Mouse (Mus musculus) lung, embryonic 14.5 days (tissue): ENCODE measurements at regions not wholly inside any gene's neighbourhood (a gene's known extent, or its start where the extent isn't known, plus 50 kb on each side); places are given as distances from the start of the nearest gene placed in this dataset.

Experiments
- ATAC-seq: fragments of 200-750 bp; cut with Nextera tagmentation; 2 replicates; pipeline ENCODE4 v1.8.0; 2017; ENCODE audit warnings: mild to moderate bottlenecking, moderate TSS enrichment, moderate library complexity; ENCODE audit not compliant: insufficient read depth
- DNase-seq: peaks from one replicate; pipeline ENCODE4 v3.0.0-alpha.2; 2015
- H3K27ac ChIP-seq: fragments of 300-500 bp; sonication (generic); 2 replicates; pipeline ENCODE4 v1.5.1; 2014; ENCODE audit warnings: low read depth, mild to moderate bottlenecking, moderate library complexity
- H3K27me3 ChIP-seq: fragments of 300-500 bp; sonication (generic); 2 replicates; pipeline ENCODE4 v1.6.1; 2014; ENCODE audit warnings: low read length, control low read depth; ENCODE audit not compliant: insufficient read depth
- H3K36me3 ChIP-seq: fragments of 300-500 bp; sonication (generic); 2 replicates; pipeline ENCODE4 v1.6.1; 2014; ENCODE audit warnings: control low read depth; ENCODE audit not compliant: insufficient read depth
- H3K4me1 ChIP-seq: fragments of 300-500 bp; sonication (generic); 2 replicates; pipeline ENCODE4 v1.6.1; 2014; ENCODE audit warnings: antibody characterized with exemption, control low read depth; ENCODE audit not compliant: insufficient read depth
- H3K4me2 ChIP-seq: fragments of 300-500 bp; sonication (generic); 2 replicates; pipeline ENCODE4 v1.6.1; 2014; ENCODE audit warnings: mild to moderate bottlenecking
- H3K4me3 ChIP-seq: fragments of 300-500 bp; sonication (generic); 2 replicates; pipeline ENCODE4 v1.5.1; 2014; ENCODE audit warnings: low read depth, low read length
- H3K9ac ChIP-seq: fragments of 300-500 bp; sonication (generic); 2 replicates; pipeline ENCODE4 v1.6.1; 2014
- H3K9me3 ChIP-seq: fragments of 300-500 bp; sonication (generic); 2 replicates; pipeline ENCODE4 v1.6.1; 2016; ENCODE audit warnings: low read depth, low read length, control low read depth
- CTCF ChIP-seq: IDR thresholded peaks from 2 replicates; pipeline ENCODE4 v1.5.1; 2016; ENCODE audit warnings: antibody characterized with exemption, low read depth
- whole genome bisulfite sequencing: fragments of 180-500 bp; shearing (Covaris S2); extraction: QIAGEN DNeasy Blood & Tissue Kit; methylation state at CpG from one replicate; pipeline ENCODE4 v1.1.7; 2014; 5-methylcytosine and 5-hydroxymethylcytosine counted together

DNA sequence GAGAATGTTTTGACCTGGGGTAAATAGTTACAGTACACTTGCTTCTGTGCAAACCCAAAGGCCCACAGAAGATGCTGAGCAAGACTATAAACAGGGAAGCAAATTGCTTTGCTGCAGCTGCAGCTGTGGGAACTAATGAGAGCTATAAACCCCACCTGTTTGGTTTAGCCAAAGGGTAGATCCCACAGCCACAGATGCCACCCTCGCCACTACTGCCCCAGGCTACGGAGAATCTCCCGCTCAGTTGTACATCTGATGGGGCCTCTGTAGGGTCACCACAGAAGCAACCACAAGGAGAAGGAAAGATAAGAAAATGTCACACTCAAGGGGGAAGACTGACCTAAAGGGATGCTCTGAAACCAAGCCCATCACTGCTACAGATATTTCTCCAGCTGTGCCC is 125.2 kb upstream of the Cadm1 start:
- H3K36me3 ChIP-seq, result no peaks in the 10 kb centered on the region
- no peak for TF ChIP-seq CTCF
- no peak for DNase-seq

GRCm38 (mm10) chr9:47405547-47405946 is 124.4 kb upstream of the Cadm1 start:
- H3K4me2 ChIP-seq, result no peak overlapping the region
- TF ChIP-seq CTCF, result no peak
- DNase-seq, result no peak
- H3K4me3 ChIP-seq, result no peak overlapping the region
- 56% methylated on average over 4 of the region's 4 CpGs for WGBS
- no peak overlapping the region for H3K27ac ChIP-seq
- no peaks in the 10 kb centered on the region for H3K9me3 ChIP-seq
- H3K9ac ChIP-seq, result no peak overlapping the region
- ATAC-seq, result no peak
- H3K27me3 ChIP-seq, result peaks cover 13% of the 10 kb centered on the region; the same call in 1 of the 2 replicates
- peaks cover 9% of the 10 kb centered on the region; the same call in 1 of the 2 replicates for H3K4me1 ChIP-seq
- no peaks in the 10 kb centered on the region for H3K36me3 ChIP-seq

More for the DNA sequence above, 125.2 kb upstream of the Cadm1 start:
- no peak overlapping the region for H3K4me2 ChIP-seq
- H3K4me1 ChIP-seq, result peaks cover 9% of the 10 kb centered on the region; the same call in 1 of the 2 replicates
- no peak overlapping the region for H3K9ac ChIP-seq
- H3K9me3 ChIP-seq, result no peaks in the 10 kb centered on the region
- H3K4me3 ChIP-seq, result no peak overlapping the region
- peaks cover 13% of the 10 kb centered on the region; the same call in 1 of the 2 replicates for H3K27me3 ChIP-seq
- ATAC-seq, result no peak
- WGBS, result 77% methylated on average over 3 of the region's 3 CpGs
- no peak overlapping the region for H3K27ac ChIP-seq

DNA sequence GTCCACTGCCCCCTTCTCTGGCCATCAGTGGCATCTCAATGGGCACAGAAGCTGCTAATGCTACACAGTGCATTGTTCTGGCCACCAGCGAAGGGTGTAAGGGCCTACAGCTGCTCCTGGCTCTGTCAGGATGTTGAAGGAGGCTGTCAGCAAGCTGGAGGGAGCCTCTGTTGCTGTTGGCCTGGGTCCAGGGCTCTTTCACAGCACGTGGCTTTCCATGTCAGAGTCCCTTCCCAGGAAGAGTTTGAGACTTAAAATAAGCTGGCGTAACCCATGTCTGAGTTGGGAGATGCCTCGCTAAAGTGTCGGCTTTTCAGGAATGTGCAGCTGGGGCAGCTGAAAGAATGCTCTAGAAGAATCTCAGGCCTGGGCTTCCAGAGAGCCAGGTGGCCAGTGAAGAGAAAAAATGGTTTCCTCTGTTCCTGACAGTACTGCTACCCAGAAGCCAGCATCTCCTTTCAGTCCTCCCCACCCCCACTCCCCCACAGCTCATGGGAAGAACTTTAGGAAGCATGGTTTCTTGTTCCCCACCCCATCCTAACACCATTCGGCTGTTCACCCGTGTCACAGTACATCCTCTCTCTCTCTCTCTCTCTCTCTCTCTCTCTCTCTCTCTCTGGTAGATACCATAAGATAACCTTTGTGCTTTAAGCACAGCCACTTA is 122.8 kb upstream of the Cadm1 start:
- WGBS, result 10% methylated on average over 7 of the region's 7 CpGs
- ATAC-seq (peak; percentile 95), DNase-seq (peak; percentile 94)
- peaks cover 15% of the 10 kb centered on the region; the same call in 1 of the 2 replicates for H3K27me3 ChIP-seq
- H3K9ac ChIP-seq, result no peak overlapping the region
- H3K4me1 ChIP-seq, result peaks cover 9% of the 10 kb centered on the region; the same call in 1 of the 2 replicates
- H3K9me3 ChIP-seq, result no peaks in the 10 kb centered on the region
- no peak for TF ChIP-seq CTCF
- H3K4me3 ChIP-seq, result no peak overlapping the region
- H3K27ac ChIP-seq, result 0 out of 2 replicates have a peak overlapping the region, but pooled peaks have one; percentile 14
- H3K4me2 ChIP-seq, result peak overlapping the region; percentile 18; the same call in 1 of the 2 replicates
- H3K36me3 ChIP-seq, result no peaks in the 10 kb centered on the region

- DNase-seq (no peak), ATAC-seq (no peak)
- WGBS, result 49% methylated on average over 4 of the region's 4 CpGs
- Histone ChIP-seq H3K27ac (no peak overlapping the region), H3K36me3 (no peaks in the 10 kb centered on the region), H3K27me3 (peaks cover 9% of the 10 kb centered on the region; the same call in 1 of the 2 replicates), H3K9ac (no peak overlapping the region), H3K4me1 (peaks cover 9% of the 10 kb centered on the region; the same call in 1 of the 2 replicates), H3K9me3 (no peaks in the 10 kb centered on the region), H3K4me3 (no peak overlapping the region), H3K4me2 (no peak overlapping the region)
- no peak for TF ChIP-seq CTCF
Observed at GRCm38 (mm10) chr9:47408061-47408460, 121.9 kb upstream of the Cadm1 start.

GRCm38 (mm10) chr9:47409579-47409978 is 120.4 kb upstream of the Cadm1 start:
- ATAC-seq, result no peak
- Histone ChIP-seq H3K9ac (no peak overlapping the region), H3K4me1 (peaks cover 9% of the 10 kb centered on the region; the same call in 1 of the 2 replicates), H3K4me2 (no peak overlapping the region), H3K9me3 (no peaks in the 10 kb centered on the region), H3K4me3 (no peak overlapping the region), H3K27me3 (peaks cover 7% of the 10 kb centered on the region; the same call in 1 of the 2 replicates), H3K36me3 (no peaks in the 10 kb centered on the region), H3K27ac (no peak overlapping the region)
- no peak for DNase-seq
- TF ChIP-seq CTCF, result no peak
- 75% methylated on average over 6 of the region's 6 CpGs for WGBS

DNA sequence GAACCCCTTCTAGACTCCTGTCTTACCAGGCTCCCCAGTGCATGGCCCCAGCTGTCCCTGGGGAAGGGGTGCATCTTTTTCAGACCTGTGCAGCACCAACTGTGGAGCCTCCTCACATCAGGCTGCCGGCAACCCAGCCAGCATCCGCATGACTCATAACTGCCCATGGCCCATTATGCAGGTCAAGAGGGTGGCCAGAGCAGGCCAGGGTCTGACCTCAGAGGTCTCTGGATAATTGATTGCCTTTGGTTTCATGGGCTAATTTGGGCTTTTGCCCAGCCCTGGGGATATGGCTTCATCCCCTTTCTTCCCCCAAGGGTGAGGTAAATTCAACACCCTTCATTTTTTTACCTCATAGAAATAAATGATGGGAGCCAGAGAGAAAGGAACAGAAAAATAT is 117.2 kb upstream of the Cadm1 start:
- Histone ChIP-seq H3K4me2 (no peak overlapping the region), H3K4me1 (no peaks in the 10 kb centered on the region), H3K36me3 (no peaks in the 10 kb centered on the region), H3K27ac (no peak overlapping the region), H3K9ac (no peak overlapping the region), H3K27me3 (peaks cover 7% of the 10 kb centered on the region; the same call in 1 of the 2 replicates), H3K4me3 (no peak overlapping the region), H3K9me3 (no peaks in the 10 kb centered on the region)
- ATAC-seq (no peak), DNase-seq (no peak)
- no peak for TF ChIP-seq CTCF
- 49% methylated on average over 2 of the region's 2 CpGs for WGBS

DNA sequence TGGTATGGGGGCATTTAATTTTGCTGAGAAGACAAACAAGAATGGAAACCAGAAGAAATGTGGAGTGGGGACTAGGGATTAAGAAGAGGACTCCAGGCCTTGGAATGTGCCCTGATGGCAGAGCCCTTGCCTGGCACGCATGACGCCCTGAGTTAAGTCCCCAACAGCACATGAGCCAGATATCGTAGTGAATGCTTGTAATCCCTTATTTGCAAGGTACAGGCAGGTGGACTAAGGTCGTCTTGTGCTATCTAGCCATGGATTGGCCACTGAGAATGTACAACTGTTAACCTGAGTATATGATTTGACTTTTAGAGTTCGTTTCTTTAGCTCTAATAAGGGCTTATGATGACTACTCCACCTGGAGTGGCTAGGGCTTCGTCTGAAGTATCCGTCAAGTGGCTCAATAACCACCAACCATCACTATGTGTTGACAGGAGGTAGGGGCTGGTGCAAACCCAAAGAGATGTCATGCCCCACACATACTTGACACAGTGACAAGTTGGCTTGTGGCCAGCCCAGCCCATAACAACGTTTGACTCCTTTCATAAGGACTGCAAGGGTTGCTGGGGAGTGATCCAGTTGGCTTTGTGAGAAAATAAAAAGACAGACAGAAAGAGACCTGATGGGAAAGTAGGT is 115.5 kb upstream of the Cadm1 start:
- ATAC-seq, result peak; percentile 63; the same call in 1 of the 2 replicates
- Histone ChIP-seq H3K9ac (no peak overlapping the region), H3K4me3 (no peak overlapping the region), H3K27me3 (peaks cover 7% of the 10 kb centered on the region; the same call in 1 of the 2 replicates), H3K9me3 (no peaks in the 10 kb centered on the region), H3K4me2 (no peak overlapping the region), H3K27ac (no peak overlapping the region), H3K4me1 (no peaks in the 10 kb centered on the region), H3K36me3 (no peaks in the 10 kb centered on the region)
- DNase-seq, result peak; percentile 78
- no peak for TF ChIP-seq CTCF
- WGBS, result 58% methylated on average over 8 of the region's 8 CpGs
